Mouse (Mus musculus): ENCODE data around the gene Dtx1. TPM values are rescaled to one million over a fixed set of nuclear protein-coding genes. Genes with fewer than 3 reads are reported as not detected.

Gene Dtx1
- polyA plus RNA-seq, 1 experiment = 6.6 TPM

GRCm38 (mm10) chr5:120704421-120704820, 7.3 kb downstream of the Dtx1 start:
- no peak for DNase-seq (ENCODE audit: low spot score)

GRCm38 (mm10) chr5:120703660-120704059, 8.1 kb downstream of the Dtx1 start:
- no peak for DNase-seq (ENCODE audit: low spot score)

GRCm38 (mm10) chr5:120702969-120703368, 8.8 kb downstream of the Dtx1 start:
- no peak for DNase-seq (ENCODE audit: low spot score)

GRCm38 (mm10) chr5:120702421-120702820, 9.3 kb downstream of the Dtx1 start:
- DNase-seq (ENCODE audit: low spot score) = no peak

- no peak for DNase-seq (ENCODE audit: low spot score)
Measured at GRCm38 (mm10) chr5:120700996-120701790, 10.5 kb downstream of the Dtx1 start.

GRCm38 (mm10) chr5:120698801-120699391, 12.8 kb downstream of the Dtx1 start:
- DNase-seq (ENCODE audit: low spot score) = no peak

- DNase-seq (ENCODE audit: low spot score) = no peak
Measured at GRCm38 (mm10) chr5:120698181-120698580, 13.5 kb downstream of the Dtx1 start.

- DNase-seq (ENCODE audit: low spot score) = no peak
Measured at GRCm38 (mm10) chr5:120696865-120697264, 14.9 kb downstream of the Dtx1 start.

GRCm38 (mm10) chr5:120696057-120696743, 15.5 kb downstream of the Dtx1 start:
- no peak for DNase-seq (ENCODE audit: low spot score)

- DNase-seq (ENCODE audit: low spot score) = no peak
Measured at GRCm38 (mm10) chr5:120694695-120695074, 17.0 kb downstream of the Dtx1 start.

- no peak for DNase-seq (ENCODE audit: low spot score)
Measured at GRCm38 (mm10) chr5:120693931-120694694, 17.6 kb downstream of the Dtx1 start.

- DNase-seq (ENCODE audit: low spot score) = no peak
Measured at GRCm38 (mm10) chr5:120692034-120692433, 19.7 kb downstream of the Dtx1 start.

- no peak for DNase-seq (ENCODE audit: low spot score)
Measured at GRCm38 (mm10) chr5:120690417-120690816, 21.3 kb downstream of the Dtx1 start.

GRCm38 (mm10) chr5:120688434-120688833, 23.3 kb downstream of the Dtx1 start:
- DNase-seq (ENCODE audit: low spot score) = no peak

- no peak for DNase-seq (ENCODE audit: low spot score)
Measured at GRCm38 (mm10) chr5:120687897-120688296, 23.8 kb downstream of the Dtx1 start.

GRCm38 (mm10) chr5:120687484-120687851, 24.3 kb downstream of the Dtx1 start:
- DNase-seq (ENCODE audit: low spot score) = no peak

- no peak for DNase-seq (ENCODE audit: low spot score)
Measured at GRCm38 (mm10) chr5:120686749-120687483, 24.8 kb downstream of the Dtx1 start.

- DNase-seq (ENCODE audit: low spot score) = no peak
Measured at GRCm38 (mm10) chr5:120685678-120686077, 26.0 kb downstream of the Dtx1 start.

- DNase-seq (ENCODE audit: low spot score) = no peak
Measured at GRCm38 (mm10) chr5:120682982-120683771, 28.6 kb downstream of the Dtx1 start.

GRCm38 (mm10) chr5:120680918-120681317, 30.8 kb downstream of the Dtx1 start:
- DNase-seq (ENCODE audit: low spot score) = no peak

Measured in urinary bladder, adult 2 months (tissue).